Mouse (Mus musculus) ES-Bruce4 (cell line): ENCODE results near the gene Iqcn. TPM values are rescaled to one million over a fixed set of nuclear protein-coding genes. Genes with fewer than 3 reads are reported as not detected.

Experiments used
- H3K27ac ChIP-seq: 2 replicates; pipeline ENCODE4 v1.5.1; 2012; ENCODE audit warnings: low read length, inconsistent platforms; ENCODE audit not compliant: insufficient read depth
- H3K27me3 ChIP-seq: 2 replicates; pipeline ENCODE4 v1.6.1; 2012; ENCODE audit warnings: mild to moderate bottlenecking, low read length, inconsistent platforms; ENCODE audit not compliant: control insufficient read depth, poor library complexity, insufficient read depth, severe bottlenecking
- H3K36me3 ChIP-seq: 2 replicates; pipeline ENCODE4 v1.6.1; 2012; ENCODE audit warnings: inconsistent platforms, mild to moderate bottlenecking, low read length, moderate library complexity; ENCODE audit not compliant: control insufficient read depth, poor library complexity, insufficient read depth, severe bottlenecking
- H3K4me1 ChIP-seq: one replicate; pipeline ENCODE4 v1.8.1; 2011; ENCODE audit warnings: low read length; ENCODE audit not compliant: control insufficient read depth, insufficient read depth
- H3K4me3 ChIP-seq: 2 replicates; pipeline ENCODE4 v1.5.1; 2011; ENCODE audit warnings: low read depth, mild to moderate bottlenecking, low read length
- H3K9ac ChIP-seq: 2 replicates; pipeline ENCODE4 v1.6.1; 2012; ENCODE audit warnings: low read depth, mild to moderate bottlenecking, inconsistent platforms; ENCODE audit not compliant: poor library complexity, severe bottlenecking
- H3K9me3 ChIP-seq: replicated peaks from 2 replicates; pipeline ENCODE4 v1.6.1; 2012; ENCODE audit warnings: mild to moderate bottlenecking, low read length, inconsistent platforms; ENCODE audit not compliant: control insufficient read depth, poor library complexity, insufficient read depth, severe bottlenecking
- CTCF ChIP-seq: IDR thresholded peaks from one replicate; pipeline ENCODE4 v1.8.1; 2011; ENCODE audit warnings: low read depth, low read length
- EP300 ChIP-seq: IDR thresholded peaks from 2 replicates; pipeline ENCODE4 v1.6.1; 2011; ENCODE audit warnings: low read depth, low read length; ENCODE audit not compliant: insufficient read depth
- POLR2A ChIP-seq: IDR thresholded peaks from one replicate; pipeline ENCODE4 v1.8.1; 2011; ENCODE audit warnings: low read length; ENCODE audit not compliant: insufficient read depth
- polyA plus RNA-seq: library from polyadenylated mRNA; stranded (reverse); fragments of >200 nt; gene quantifications from 2 replicates; pipeline ENCODE4 v1.2.4, GENCODE M21; 2011; ENCODE audit warnings: low read depth; ENCODE audit not compliant: missing spikeins, insufficient read depth, insufficient read length

The Iqcn gene
- polyA plus RNA-seq, 1 experiment, result not detected

DNA sequence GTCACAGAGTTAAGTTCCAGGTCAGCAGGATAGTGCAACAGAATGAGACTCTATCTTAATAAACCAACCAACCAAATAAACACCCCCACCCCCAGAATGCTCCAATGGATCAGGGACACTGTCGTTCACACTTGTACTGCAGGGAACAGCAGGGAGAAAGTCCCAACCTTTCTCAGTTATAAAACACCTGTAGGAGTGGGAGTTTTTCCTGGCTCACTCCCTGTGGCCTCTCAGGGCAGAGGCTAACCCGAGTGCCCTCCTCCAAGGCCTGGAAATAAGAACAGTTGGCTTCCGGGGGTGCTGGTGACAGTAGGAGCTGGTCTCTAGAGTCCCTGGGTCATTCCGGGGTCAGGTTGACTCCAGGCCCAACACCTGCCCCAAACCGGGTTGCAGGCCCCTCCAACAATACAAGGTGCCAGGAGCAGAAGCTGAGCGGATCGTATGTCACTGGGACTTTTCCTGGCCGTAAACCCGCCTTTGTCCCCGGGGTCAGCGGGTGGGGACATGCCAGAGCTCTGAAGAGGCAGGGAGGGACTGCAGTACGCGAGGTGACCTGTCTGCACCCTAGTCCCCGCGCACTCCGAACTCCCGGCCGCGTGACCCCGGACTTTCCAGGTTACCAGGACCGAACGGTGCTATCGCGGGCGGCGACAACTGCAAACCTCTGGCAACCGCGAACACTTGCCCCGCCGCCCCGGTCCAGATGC is 44.2 kb upstream of the Iqcn start:
- peak; percentile 86 for TF ChIP-seq POLR2A
- TF ChIP-seq CTCF, result no peak
- 0 out of 2 replicates have a peak, but pooled peaks have one; percentile 32 for TF ChIP-seq EP300
- Histone ChIP-seq H3K4me3 (peak overlapping the region; percentile 92), H3K9ac (peak overlapping the region; percentile 79), H3K27me3 (no peaks in the 10 kb centered on the region), H3K9me3 (no peaks in the 10 kb centered on the region), H3K27ac (peak overlapping the region; percentile 29), H3K4me1 (no peaks in the 10 kb centered on the region), H3K36me3 (peaks cover 20% of the 10 kb centered on the region)

DNA sequence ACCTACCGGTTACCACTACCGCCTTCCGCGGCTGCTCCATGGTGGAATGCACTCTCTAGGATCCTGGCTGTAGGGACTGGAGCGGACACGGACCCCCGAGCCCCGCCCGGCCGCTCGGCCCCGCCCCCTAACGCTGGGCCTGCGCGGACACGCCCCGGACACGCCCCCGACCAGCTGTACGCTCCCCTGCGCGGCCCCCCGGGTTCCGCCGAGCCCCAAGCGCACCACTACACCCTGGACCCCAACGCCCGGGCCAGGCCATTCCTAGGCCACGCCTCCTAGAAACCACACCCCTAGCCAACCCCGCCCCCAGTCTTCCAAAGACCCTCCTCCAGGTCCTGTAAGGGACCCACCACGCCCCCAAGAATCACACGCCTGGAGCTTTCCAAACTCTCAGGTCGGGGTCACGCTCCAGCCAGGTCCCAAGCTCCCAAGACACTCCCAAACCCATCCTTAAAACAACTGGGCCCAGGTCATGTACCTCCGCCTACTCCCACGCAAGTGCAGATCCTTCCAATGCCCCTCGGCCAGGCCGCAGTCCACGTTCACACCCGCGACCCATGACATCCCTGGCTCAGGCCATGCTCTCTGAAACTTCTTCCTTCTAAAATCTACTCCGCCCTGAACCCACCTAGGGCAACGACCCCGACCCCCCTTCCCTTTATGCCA is 43.5 kb upstream of the Iqcn start:
- H3K9me3 ChIP-seq, result no peaks in the 10 kb centered on the region
- peak overlapping the region; percentile 79 for H3K9ac ChIP-seq
- H3K27me3 ChIP-seq, result no peaks in the 10 kb centered on the region
- H3K36me3 ChIP-seq, result peaks cover 17% of the 10 kb centered on the region
- no peaks in the 10 kb centered on the region for H3K4me1 ChIP-seq
- peak overlapping the region; percentile 29 for H3K27ac ChIP-seq
- peak overlapping the region; percentile 92 for H3K4me3 ChIP-seq
- peak; percentile 51 for TF ChIP-seq POLR2A
- no peak for TF ChIP-seq CTCF

DNA sequence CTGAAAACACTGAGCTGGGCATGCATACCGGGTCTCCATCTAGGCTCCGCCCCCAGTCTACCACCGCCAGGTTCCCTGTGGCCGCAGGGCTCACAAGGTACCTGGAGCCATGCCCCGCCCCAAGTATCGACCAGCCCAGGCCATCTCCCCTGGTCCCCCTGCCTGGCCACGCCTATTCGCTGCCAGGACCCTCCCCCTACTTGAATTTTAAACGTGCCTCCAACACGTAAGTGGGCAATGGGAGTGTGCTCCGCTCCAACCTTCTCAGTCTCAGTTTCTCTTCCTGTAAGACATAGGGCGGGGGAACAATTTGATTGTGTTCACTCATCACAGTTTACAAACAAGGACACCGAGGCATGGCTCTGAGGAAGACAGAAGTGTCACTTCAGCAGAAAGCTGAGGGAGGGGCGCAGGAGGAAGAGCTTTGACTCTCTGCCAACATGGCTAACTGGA is 43.0 kb upstream of the Iqcn start, which contains the start of gene Pgpep1:
Pgpep1 (minus strand) TSS at position 116 of the 453 bp plus-strand sequence.
- Histone ChIP-seq H3K27me3 (no peaks in the 10 kb centered on the region), H3K9me3 (no peaks in the 10 kb centered on the region), H3K36me3 (peaks cover 12% of the 10 kb centered on the region), H3K27ac (peak within 1 kb of the TSS; percentile 66), H3K4me1 (peaks cover 1% of the 10 kb centered on the region), H3K4me3 (peak within 1 kb of the TSS; percentile 92), H3K9ac (peak within 1 kb of the TSS; percentile 79)
- TF ChIP-seq CTCF (no peak), EP300 (no peak), POLR2A (peak; percentile 53)

DNA sequence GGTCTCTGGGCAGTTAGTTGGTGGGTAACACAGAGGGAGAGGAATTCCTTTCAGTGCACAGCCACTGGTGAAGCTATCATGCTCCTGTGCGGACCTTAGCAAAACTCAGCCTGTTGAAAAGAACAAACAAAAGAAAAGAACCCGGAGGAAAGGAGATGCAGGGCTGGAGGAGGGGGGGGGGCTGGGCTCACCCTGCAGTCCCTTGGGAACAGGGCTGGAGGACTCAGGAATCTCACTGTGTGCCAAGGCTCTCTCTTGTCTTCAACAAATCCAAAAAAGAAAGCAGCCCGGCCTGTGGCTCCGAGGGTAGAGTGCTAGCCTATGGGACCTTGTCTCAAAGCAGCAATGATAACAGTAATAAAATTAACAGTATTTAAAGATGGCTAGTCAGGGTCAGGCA is 39.6 kb upstream of the Iqcn start:
- TF ChIP-seq POLR2A, result no peak
- TF ChIP-seq EP300, result no peak
- no peak for TF ChIP-seq CTCF
- Histone ChIP-seq H3K4me3 (no peak overlapping the region), H3K27me3 (no peaks in the 10 kb centered on the region), H3K9me3 (no peaks in the 10 kb centered on the region), H3K27ac (no peak overlapping the region), H3K36me3 (no peaks in the 10 kb centered on the region), H3K4me1 (peaks cover 9% of the 10 kb centered on the region), H3K9ac (no peak overlapping the region)

DNA sequence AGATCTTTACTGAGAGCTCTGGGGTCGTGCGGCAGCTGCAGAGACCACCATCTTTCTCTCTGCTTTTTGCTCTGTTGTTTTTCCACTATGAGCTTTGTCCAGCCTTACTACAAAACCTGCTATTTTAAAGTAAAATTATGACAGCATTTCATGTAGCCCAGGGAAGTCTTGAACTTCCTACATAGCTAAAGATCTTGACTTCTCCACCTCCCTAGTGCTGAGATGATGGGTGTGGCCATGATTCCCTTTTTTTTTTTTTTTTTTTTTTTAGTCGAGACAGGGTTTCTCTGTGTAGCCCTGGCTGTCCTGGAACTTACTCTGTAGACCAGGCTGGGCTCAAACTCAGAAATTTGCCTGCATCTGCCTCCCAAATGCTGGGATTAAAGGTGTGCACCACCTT is 38.6 kb upstream of the Iqcn start:
- H3K4me1 ChIP-seq, result peaks cover 9% of the 10 kb centered on the region
- H3K9ac ChIP-seq, result no peak overlapping the region
- no peak overlapping the region; the same call in 1 of the 2 replicates for H3K27ac ChIP-seq
- TF ChIP-seq CTCF, result no peak
- no peak for TF ChIP-seq POLR2A
- TF ChIP-seq EP300, result no peak
- no peaks in the 10 kb centered on the region for H3K9me3 ChIP-seq
- no peaks in the 10 kb centered on the region for H3K36me3 ChIP-seq
- H3K4me3 ChIP-seq, result no peak overlapping the region
- no peaks in the 10 kb centered on the region for H3K27me3 ChIP-seq

DNA sequence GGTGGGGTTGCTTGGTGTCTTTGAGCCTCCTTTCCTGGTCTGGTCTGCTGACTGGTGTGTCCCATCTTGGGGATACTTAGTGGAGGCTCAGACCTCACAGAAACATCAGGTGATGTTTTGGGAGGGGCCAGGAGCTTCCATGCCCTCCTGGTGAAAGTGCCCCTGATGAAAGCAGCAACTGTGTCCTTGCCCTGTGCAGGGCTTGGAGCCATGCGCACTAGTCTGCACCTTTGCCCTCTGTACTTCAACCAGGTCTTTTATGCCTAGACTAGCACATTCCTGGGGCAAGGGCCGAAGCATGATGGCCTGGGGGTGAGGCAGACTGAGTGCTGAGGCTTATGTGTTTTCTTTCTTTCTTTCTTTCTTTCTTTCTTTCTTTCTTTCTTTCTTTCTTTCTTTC is 37.7 kb upstream of the Iqcn start:
- Histone ChIP-seq H3K9me3 (no peaks in the 10 kb centered on the region), H3K36me3 (no peaks in the 10 kb centered on the region), H3K4me1 (peaks cover 9% of the 10 kb centered on the region), H3K4me3 (no peak overlapping the region), H3K9ac (no peak overlapping the region), H3K27ac (peak overlapping the region; percentile 35), H3K27me3 (no peaks in the 10 kb centered on the region)
- TF ChIP-seq EP300 (no peak), CTCF (no peak), POLR2A (no peak)
